Mouse (Mus musculus) embryo, embryonic 10 days (tissue): ENCODE measurements at regions not wholly inside any gene's neighbourhood (a gene's known extent, or its start where the extent isn't known, plus 50 kb on each side); places are given as distances from the start of the nearest gene placed in this dataset.
"Not testable (repeated sequence)": the region's sequence is repeated elsewhere in the genome, so short reads cannot be mapped to it uniquely, and the experiment has no call there.

Experiments
- DNase-seq: peaks from one replicate; pipeline ENCODE4 v3.0.0-alpha.2; 2015; ENCODE audit warnings: low spot score

DNA sequence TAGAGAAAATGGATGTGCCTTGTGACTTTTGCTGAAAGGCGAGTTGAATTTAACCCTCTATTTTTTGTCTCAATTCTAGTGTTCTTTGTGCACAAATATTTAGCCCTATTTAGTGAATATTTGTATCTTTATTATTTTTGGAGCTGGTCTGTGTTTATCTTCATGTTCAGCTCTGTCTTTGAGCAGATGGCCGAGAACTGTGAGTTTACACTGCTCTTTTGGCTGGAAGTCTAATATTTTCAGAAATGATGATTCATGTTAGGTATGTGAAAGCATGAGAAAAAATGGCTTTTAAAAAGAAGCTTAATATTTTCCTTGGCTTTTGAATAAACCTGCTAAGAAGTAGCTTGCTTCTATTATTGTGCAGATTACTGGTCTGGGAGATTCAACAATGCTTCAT is 505.4 kb downstream of the Sema5a start:
- DNase-seq: no peak

GRCm38 (mm10) chr15:32751991-32752390 is 507.4 kb downstream of the Sema5a start:
- no peak for DNase-seq

DNA sequence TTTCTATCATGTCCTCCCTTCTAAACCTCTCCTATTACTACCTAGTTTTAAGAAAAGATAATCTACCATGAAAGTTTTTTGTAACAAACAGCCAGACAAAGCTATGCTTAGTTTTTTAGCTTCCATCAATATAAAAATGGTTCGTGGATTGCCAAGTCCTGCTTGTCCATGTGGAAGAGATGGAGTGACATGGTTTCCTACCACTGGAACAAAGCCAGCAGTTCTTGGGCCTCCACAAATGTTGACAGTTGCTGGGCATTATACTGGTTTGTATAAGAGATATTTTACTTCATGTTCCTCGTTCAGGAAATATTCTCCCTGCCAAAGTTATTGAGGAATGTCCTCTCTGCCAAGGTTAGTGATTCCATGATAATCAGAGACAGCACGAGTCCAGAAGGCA is 515.5 kb downstream of the Sema5a start:
- no peak for DNase-seq

DNA sequence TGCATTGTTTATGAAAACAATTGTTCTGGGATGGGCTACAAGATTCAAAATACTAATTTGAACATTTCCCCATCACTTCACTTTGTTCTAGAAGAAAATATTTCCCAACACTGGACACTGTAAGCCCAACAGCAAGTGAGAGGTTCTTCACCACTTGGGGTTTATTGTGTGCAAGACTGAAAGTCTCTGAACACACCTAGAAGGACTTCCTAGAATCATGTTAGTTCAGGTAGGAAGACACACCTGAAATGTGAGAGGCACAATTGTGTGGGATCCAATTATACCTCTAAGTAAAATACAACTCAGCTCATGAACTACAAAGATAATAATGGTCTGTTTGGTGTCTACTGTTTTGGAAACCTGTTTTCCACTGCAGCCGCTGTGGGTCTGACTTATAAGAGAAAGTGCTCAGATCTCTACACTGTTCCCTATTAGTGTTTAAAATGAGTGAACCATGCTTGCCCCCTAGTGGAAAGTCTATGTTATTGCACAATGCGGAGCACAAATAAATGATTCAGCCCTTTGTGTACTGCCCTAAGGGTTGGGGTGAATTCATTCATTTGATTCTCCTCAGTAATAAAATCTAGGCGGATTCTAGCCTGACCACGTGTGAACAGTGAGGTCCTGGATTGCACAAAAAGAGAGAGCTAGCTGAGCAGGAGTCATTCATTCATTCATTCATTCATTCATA is 521.5 kb downstream of the Sema5a start:
- peak; percentile 71 for DNase-seq

DNA sequence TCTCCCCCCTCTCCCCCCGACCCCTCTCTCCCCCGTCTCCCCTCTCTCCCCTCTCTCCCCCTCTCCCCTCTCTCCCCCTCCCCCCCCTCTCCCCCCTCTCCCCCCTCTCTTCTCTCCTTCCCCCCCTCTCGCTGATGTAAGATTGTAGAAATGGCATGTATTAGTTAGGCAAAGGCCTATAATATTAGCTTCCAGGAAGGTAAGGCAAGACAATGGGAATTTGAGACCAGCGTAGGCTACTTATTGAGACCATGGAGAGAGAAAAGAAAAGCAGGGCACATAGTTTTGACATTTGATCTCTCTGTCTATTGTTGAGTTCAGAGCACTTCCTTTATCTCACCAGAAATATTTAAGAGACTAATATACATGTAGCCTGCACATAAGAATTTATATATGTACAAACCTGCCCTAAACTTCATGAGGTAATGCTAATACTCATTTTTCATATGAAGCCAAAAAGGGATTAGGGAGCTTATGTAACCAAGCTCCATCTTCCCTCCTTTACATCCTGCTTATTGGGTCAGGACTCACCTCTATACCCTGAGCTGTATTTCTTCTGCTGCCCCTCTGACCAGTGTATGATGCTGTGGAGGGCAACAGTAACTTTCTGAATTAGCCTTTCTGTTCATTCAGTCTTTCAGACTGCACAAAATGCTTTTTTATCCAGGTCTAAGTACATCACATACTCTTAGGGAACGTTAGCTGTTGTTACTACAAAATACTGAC is 522.3 kb downstream of the Sema5a start:
- no peak for DNase-seq

DNA sequence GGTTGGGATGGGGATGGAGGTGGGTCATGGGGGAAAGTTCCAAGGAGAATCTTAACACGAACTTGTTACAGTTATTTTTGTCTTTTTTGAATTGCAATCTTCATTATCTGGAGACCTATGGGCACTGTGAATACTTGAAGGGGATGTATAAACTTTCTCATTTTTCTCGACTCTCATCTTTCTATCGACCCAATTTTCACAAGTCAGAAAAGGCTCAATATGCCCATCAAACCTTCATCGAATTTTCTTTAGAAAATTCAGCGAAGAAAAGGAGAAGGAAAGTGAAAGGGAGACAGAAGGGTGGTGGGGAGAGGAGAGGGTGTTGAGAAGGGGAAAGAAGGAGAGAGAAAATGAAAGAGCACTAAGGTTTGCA is 533.6 kb downstream of the Sema5a start:
- not testable (repeated sequence) for DNase-seq

DNA sequence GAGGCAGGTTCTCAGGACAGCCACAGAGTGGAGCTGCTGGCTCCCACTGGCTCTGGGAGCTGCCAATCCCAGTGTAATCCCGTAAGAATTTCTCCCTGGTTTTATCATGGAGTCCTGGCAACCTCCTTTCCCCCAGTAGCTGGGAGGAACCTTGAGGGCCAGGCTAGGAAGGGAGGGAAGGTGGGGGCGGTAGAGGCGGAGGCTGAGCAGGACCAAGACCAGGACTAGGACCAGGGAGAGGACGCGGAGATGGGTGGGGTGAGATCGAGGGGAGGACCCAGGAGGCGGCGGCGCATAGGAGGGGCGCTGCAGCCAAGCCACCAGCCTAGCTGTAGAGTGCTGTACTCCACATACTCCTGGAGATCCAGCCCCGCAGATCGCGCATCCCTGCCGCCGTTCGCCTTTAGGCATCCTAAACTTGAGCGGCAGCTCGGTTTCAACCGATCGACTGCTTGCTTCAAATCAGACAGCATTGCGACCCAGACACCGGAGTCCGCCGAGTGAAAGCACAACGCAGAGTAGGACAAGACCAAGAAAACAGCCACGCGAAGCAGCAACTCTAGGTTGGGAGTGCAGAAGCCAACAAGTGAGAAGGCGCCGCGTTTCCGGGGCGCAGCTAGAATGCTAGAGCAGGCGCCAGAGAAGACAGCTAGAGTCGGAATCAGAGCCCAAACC is 534.1 kb downstream of the Sema5a start:
- DNase-seq: peak; percentile 82

DNA sequence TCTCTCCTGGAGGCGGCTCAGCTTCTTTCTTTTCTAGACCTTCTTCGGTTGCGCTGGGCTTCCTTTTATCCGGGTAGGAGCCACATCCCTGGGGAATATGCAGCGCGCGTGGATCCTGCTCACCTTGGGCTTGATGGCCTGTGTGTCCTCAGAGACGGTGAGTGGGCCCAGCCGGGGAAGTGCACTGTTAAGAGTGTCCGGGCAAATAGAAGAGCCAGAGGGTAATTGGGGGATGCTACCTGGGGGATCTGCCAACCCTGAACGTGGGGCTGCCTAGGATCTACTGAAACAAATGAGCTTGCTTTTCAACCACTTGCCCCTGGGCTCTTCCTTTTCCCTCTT is 534.6 kb downstream of the Sema5a start:
- DNase-seq: not testable (repeated sequence)

- DNase-seq: not testable (repeated sequence)
These were observed 537.0 kb downstream of the Sema5a start for GRCm38 (mm10) chr15:32781609-32782008.

GRCm38 (mm10) chr15:32799222-32799621 is 554.6 kb downstream of the Sema5a start:
- no peak for DNase-seq

DNA sequence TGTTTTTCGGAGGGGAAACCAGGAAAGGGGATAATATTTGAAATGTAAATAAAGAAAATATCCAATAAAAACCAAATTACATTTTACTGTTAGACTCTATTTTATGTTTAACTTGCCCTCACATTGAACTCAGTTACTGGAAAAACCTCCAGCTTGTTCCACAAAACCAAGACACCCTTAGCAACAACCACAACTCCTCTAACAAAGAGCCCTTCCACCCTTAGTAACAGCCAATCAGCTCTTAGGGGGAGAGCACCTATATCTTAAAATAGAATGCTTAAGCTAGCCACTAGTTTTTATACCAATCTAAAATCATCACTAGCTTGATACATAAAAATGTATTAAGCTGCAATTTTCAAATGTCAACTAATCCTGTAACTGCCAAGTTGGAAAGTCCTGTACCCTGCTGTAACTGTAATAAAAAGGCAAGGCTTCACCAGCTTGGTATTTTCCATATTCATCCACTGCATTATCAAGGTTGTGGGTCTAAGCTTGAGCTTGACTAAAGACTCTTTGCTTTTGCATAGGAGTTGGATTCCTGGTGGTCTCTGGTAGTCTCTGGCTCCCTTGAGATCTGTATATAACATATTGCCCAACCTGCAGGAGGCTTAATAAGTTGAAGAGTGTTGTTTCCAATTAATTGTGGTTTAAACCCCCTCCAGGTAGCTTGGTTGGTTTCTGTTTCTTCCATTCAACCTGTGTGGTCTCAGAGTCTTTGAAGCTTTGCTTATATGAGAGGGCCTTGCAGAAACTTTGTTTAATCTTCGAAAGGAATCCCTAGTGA is 566.4 kb downstream of the Sema5a start:
- no peak for DNase-seq

- no peak for DNase-seq
These were observed 595.4 kb downstream of the Sema5a start for GRCm38 (mm10) chr15:32839966-32840365.
